Mouse (Mus musculus) MEL (cell line): ENCODE measurements around the gene Cldn13. TPM values are rescaled to one million over a fixed set of nuclear protein-coding genes. Genes with fewer than 3 reads are reported as not detected.

Experiments
- DNase-seq: peaks from one replicate; pipeline ENCODE4 v3.0.0; 2011; ENCODE audit warnings: low read depth, low spot score
- H3K27ac ChIP-seq: 2 replicates; pipeline ENCODE4 v1.5.1; 2012; ENCODE audit warnings: low read depth, mild to moderate bottlenecking, control low read depth, low read length, moderate library complexity; ENCODE audit not compliant: control insufficient read depth
- H3K27me3 ChIP-seq, 2 experiments: fragments of 150-350 bp in 1 of 2; sonication (generic) in 1 of 2; 2 replicates each; pipeline ENCODE4 v1.6.1; 2012; ENCODE audit warnings: low read length in 2 of 2, mild to moderate bottlenecking in 2 of 2, improper control_type of control experiment in 1 of 2, moderate library complexity in 1 of 2; ENCODE audit not compliant: insufficient read depth in 2 of 2, control insufficient read depth in 1 of 2
- H3K36me3 ChIP-seq, 2 experiments: 2 replicates each; pipeline ENCODE4 v1.6.1; 2012 to 2014; ENCODE audit warnings: low read length in 2 of 2, improper control_type of control experiment in 1 of 2, inconsistent platforms in 1 of 2, mild to moderate bottlenecking in 1 of 2; ENCODE audit not compliant: insufficient read depth in 2 of 2, control insufficient read depth in 1 of 2
- H3K4me1 ChIP-seq, 2 experiments: fragments of 150-350 bp in 1 of 2; sonication (generic) in 1 of 2; 2 replicates each; pipeline ENCODE4 v1.6.1; 2012; ENCODE audit warnings: low read length in 2 of 2, improper control_type of control experiment in 1 of 2, mild to moderate bottlenecking in 1 of 2; ENCODE audit not compliant: insufficient read depth in 2 of 2, control insufficient read depth in 1 of 2
- H3K4me3 ChIP-seq, 2 experiments: fragments of 150-350 bp in 1 of 2; sonication (generic) in 1 of 2; 2 replicates each; pipeline ENCODE4 v1.5.1; 2012; ENCODE audit warnings: low read depth in 2 of 2, low read length in 2 of 2, mild to moderate bottlenecking in 2 of 2, moderate library complexity in 2 of 2, control low read depth in 1 of 2, improper control_type of control experiment in 1 of 2; ENCODE audit not compliant: control insufficient read depth in 1 of 2, insufficient read depth in 1 of 2
- H3K79me2 ChIP-seq: 2 replicates; pipeline ENCODE4 v1.6.1; 2012; ENCODE audit warnings: mild to moderate bottlenecking, low read length, moderate library complexity; ENCODE audit not compliant: control insufficient read depth, poor library complexity, insufficient read depth
- H3K9ac ChIP-seq: 2 replicates; pipeline ENCODE4 v1.6.1; 2012; ENCODE audit warnings: low read depth, mild to moderate bottlenecking, control low read depth, low read length, moderate library complexity; ENCODE audit not compliant: control insufficient read depth, poor library complexity, severe bottlenecking
- H3K9me3 ChIP-seq: fragments of 150-350 bp; sonication (generic); replicated peaks from 2 replicates; pipeline ENCODE4 v1.6.1; 2012; ENCODE audit warnings: mild to moderate bottlenecking, low read length, improper control_type of control experiment, moderate library complexity; ENCODE audit not compliant: insufficient read depth
- BHLHE40 ChIP-seq: IDR thresholded peaks from 2 replicates; pipeline ENCODE4 v1.6.1; 2012; ENCODE audit warnings: low read depth, mild to moderate bottlenecking, inconsistent platforms, low read length, improper control_type of control experiment, borderline replicate concordance
- CHD1 ChIP-seq: IDR thresholded peaks from 2 replicates; pipeline ENCODE4 v1.6.1; 2012; ENCODE audit warnings: low read depth, mild to moderate bottlenecking, inconsistent platforms, low read length, improper control_type of control experiment
- CHD2 ChIP-seq: IDR thresholded peaks from 2 replicates; pipeline ENCODE4 v1.6.1; 2011; ENCODE audit warnings: low read length, improper control_type of control experiment
- CTCF ChIP-seq, 3 experiments: IDR thresholded peaks in 2 of 3; conservative IDR thresholded peaks in 1 of 3; 2 replicates each; pipeline ENCODE4 v1.5.1; 2011 to 2012; ENCODE audit warnings: low read length in 3 of 3, low read depth in 2 of 3, mild to moderate bottlenecking in 2 of 3, improper control_type of control experiment in 1 of 3, inconsistent platforms in 1 of 3, mixed read lengths in 1 of 3, moderate library complexity in 1 of 3; ENCODE audit not compliant: control insufficient read depth in 1 of 3, insufficient read depth in 1 of 3, poor library complexity in 1 of 3, severe bottlenecking in 1 of 3
- ELF1 ChIP-seq: IDR thresholded peaks from 2 replicates; pipeline ENCODE4 v1.6.1; 2014; ENCODE audit warnings: low read depth, mild to moderate bottlenecking, inconsistent platforms, low read length, improper control_type of control experiment, moderate library complexity
- EP300 ChIP-seq, 2 experiments: IDR thresholded peaks; 2 replicates each; pipeline ENCODE4 v1.6.1; 2011; ENCODE audit warnings: improper control_type of control experiment in 2 of 2, low read length in 2 of 2, low read depth in 1 of 2, mild to moderate bottlenecking in 1 of 2
- ETS1 ChIP-seq: IDR thresholded peaks from 2 replicates; pipeline ENCODE4 v1.6.1; 2012; ENCODE audit warnings: low read depth, mild to moderate bottlenecking, inconsistent platforms, low read length, improper control_type of control experiment, moderate library complexity
- GATA1 ChIP-seq: IDR thresholded peaks from 2 replicates; pipeline ENCODE4 v1.6.1; 2011; ENCODE audit warnings: low read depth, low read length, improper control_type of control experiment
- HCFC1 ChIP-seq: IDR thresholded peaks from 2 replicates; pipeline ENCODE4 v1.6.1; 2012; ENCODE audit warnings: low read depth, mild to moderate bottlenecking, inconsistent platforms, low read length, improper control_type of control experiment, moderate library complexity
- MAX ChIP-seq: IDR thresholded peaks from 2 replicates; pipeline ENCODE4 v1.6.1; 2011; ENCODE audit warnings: low read length, improper control_type of control experiment
- MEF2A ChIP-seq: IDR thresholded peaks from 2 replicates; pipeline ENCODE4 v1.6.1; 2014; ENCODE audit warnings: low read depth, mild to moderate bottlenecking, inconsistent platforms, low read length, improper control_type of control experiment; ENCODE audit not compliant: poor library complexity, insufficient replicate concordance, severe bottlenecking; ENCODE audit errors: extremely low read depth
- MXI1 ChIP-seq: IDR thresholded peaks from 2 replicates; pipeline ENCODE4 v1.6.1; 2011; ENCODE audit warnings: mild to moderate bottlenecking, low read depth, low read length, improper control_type of control experiment
- MYB ChIP-seq: IDR thresholded peaks from 2 replicates; pipeline ENCODE4 v1.6.1; 2011; ENCODE audit warnings: mild to moderate bottlenecking, low read depth, low read length, improper control_type of control experiment
- MYC ChIP-seq: IDR thresholded peaks from 2 replicates; pipeline ENCODE4 v1.6.1; 2011; ENCODE audit warnings: low read depth, mild to moderate bottlenecking, low read length, improper control_type of control experiment, moderate library complexity
- NRF1 ChIP-seq: IDR thresholded peaks from 2 replicates; pipeline ENCODE4 v1.6.1; 2014; ENCODE audit warnings: low read depth, mild to moderate bottlenecking, inconsistent platforms, low read length, improper control_type of control experiment, moderate library complexity; ENCODE audit not compliant: poor library complexity, insufficient read depth, severe bottlenecking
- POLR2AphosphoS2 ChIP-seq: IDR thresholded peaks from 2 replicates; pipeline ENCODE4 v1.6.1; 2011; ENCODE audit warnings: low read length, improper control_type of control experiment
- POLR2AphosphoS5 ChIP-seq: IDR thresholded peaks from 2 replicates; pipeline ENCODE4 v1.6.1; 2012; ENCODE audit warnings: low read depth, borderline replicate concordance, mild to moderate bottlenecking, inconsistent platforms, low read length, moderate library complexity, mixed read lengths
- RAD21 ChIP-seq: IDR thresholded peaks from 2 replicates; pipeline ENCODE4 v1.6.1; 2011; ENCODE audit warnings: mild to moderate bottlenecking, low read depth, low read length, improper control_type of control experiment
- TAL1 ChIP-seq: IDR thresholded peaks from 2 replicates; pipeline ENCODE4 v1.6.1; 2012; ENCODE audit warnings: mild to moderate bottlenecking, inconsistent platforms, low read length, moderate library complexity, mixed read lengths
- TBP ChIP-seq: IDR thresholded peaks from 2 replicates; pipeline ENCODE4 v1.8.0; 2011; ENCODE audit warnings: low read depth, low read length, improper control_type of control experiment
- UBTF ChIP-seq: IDR thresholded peaks from 2 replicates; pipeline ENCODE4 v1.6.1; 2012; ENCODE audit warnings: low read depth, mild to moderate bottlenecking, inconsistent platforms, low read length, improper control_type of control experiment, moderate library complexity, borderline replicate concordance; ENCODE audit not compliant: insufficient read depth
- USF1 ChIP-seq: IDR thresholded peaks from 2 replicates; pipeline ENCODE4 v1.6.1; 2014; ENCODE audit warnings: low read depth, mild to moderate bottlenecking, inconsistent platforms, low read length, improper control_type of control experiment, moderate library complexity
- ZKSCAN1 ChIP-seq: IDR thresholded peaks from 2 replicates; pipeline ENCODE4 v1.6.1; 2012; ENCODE audit warnings: low read depth, mild to moderate bottlenecking, inconsistent platforms, low read length, improper control_type of control experiment, moderate library complexity
- ZMIZ1 ChIP-seq: IDR thresholded peaks from 2 replicates; pipeline ENCODE4 v1.6.1; 2012; ENCODE audit warnings: low read depth, mild to moderate bottlenecking, inconsistent platforms, low read length, improper control_type of control experiment, moderate library complexity
- polyA plus RNA-seq, 2 experiments: library from polyadenylated mRNA; stranded (reverse) in 1 of 2; unstranded in 1 of 2; fragments of >175 nt in 1 of 2; fragments of >200 nt in 1 of 2; gene quantifications; 2 replicates each; pipeline versions ENCODE4 v1.2.1 to v1.2.4; 2012; ENCODE audit warnings: low replicate concordance in 2 of 2, low read depth in 1 of 2; ENCODE audit not compliant: insufficient read length in 2 of 2, insufficient read depth in 1 of 2, missing spikeins in 1 of 2
- total RNA-seq: library from RNA; depleted of rRNA; stranded (reverse); fragments of 300-350 nt; gene quantifications from 2 replicates; pipeline ENCODE4 v1.2.3, GENCODE M21; 2012

The Cldn13 gene
- total and polyA plus RNA-seq, 3 experiments, result 5.7 to 13.1 TPM; not detected in 1

DNA sequence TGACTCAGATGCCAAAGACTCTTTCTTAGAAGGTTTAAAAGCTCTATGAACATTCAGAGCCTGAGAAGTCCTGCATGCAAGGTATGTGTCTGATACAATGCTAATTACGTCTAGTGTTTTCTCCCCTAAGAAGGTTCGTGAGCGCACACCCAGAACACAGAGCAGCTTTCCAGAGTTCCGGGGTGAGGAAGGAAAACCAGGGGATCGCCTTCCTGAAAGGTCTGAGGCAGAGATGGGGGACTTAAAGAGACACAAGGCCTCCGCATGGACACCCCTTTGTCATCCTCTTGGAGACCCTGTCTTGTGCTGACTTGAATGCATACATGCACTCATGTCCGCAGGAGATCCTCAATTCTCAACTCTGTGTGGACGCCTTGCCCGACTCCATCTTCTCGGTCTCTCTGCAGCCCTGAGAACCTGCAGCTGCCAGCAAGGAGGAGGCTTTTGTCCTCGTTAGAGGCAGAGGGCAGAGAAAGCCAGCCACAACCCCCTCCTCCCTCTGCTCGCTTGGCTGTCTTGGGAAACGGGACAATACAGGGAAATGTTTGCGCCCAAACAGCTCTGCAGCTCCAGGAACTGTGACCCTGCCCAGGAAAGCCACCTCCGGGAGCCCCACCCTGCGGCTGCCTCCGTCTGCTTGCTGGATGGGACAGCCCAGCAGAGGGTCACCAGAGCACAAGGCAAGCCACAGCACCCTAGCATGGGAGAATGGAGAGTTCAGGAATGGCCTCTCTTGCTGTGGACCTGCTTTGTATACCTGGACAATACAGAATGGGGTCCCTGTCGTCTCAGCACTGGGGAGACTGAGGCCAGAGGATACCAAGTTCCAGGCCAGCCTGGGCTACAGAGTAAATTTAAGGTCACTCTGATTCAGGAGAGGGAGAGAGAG lies 27.6 kb downstream of the Cldn13 start:
- H3K27me3 ChIP-seq, result peaks cover 8 to 10% of the 10 kb centered on the region in 2 experiments
- H3K27ac ChIP-seq, result no peak overlapping the region
- H3K4me3 ChIP-seq, result no peak overlapping the region
- no peaks in the 10 kb centered on the region for H3K79me2 ChIP-seq
- no peak overlapping the region for H3K9ac ChIP-seq
- H3K9me3 ChIP-seq, result no peaks in the 10 kb centered on the region
- no peaks in the 10 kb centered on the region for H3K36me3 ChIP-seq
- H3K4me1 ChIP-seq, result no peaks in the 10 kb centered on the region
- no peak for DNase-seq
- TF ChIP-seq CHD1 (no peak), POLR2AphosphoS5 (no peak), TAL1 (no peak), TBP (no peak), MYB (no peak), GATA1 (no peak), CHD2 (no peak), ZKSCAN1 (no peak), BHLHE40 (no peak), HCFC1 (no peak), MEF2A (no peak), USF1 (no peak), ELF1 (no peak), POLR2AphosphoS2 (no peak), RAD21 (no peak), MAX (no peak), UBTF (no peak), ETS1 (no peak), MXI1 (no peak)

DNA sequence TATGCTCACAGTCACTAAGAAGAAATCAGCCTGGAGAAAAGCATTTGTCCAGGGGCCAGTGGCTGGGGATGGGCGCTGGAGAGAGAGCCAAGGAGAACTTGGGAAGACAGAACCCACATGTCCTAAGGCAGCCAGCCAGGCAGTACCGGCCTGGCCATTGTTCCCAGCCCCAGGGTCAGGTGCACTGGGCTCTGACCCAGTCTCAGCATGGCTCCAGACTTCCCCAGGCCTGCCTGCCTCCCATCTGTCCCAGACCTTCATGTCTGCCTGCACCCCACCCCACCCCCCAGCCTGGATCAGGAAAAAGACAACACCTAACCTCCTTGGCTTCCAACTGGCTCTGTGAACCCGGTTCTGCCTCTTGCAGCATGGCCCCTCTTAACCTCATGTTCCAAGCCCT lies 32.2 kb downstream of the Cldn13 start:
- Histone ChIP-seq H3K9ac (no peak overlapping the region), H3K4me3 (no peak overlapping the region), H3K9me3 (no peaks in the 10 kb centered on the region), H3K27me3 (peaks cover 7 to 14% of the 10 kb centered on the region in 2 experiments), H3K79me2 (no peaks in the 10 kb centered on the region), H3K4me1 (no peaks in the 10 kb centered on the region), H3K36me3 (no peaks in the 10 kb centered on the region), H3K27ac (no peak overlapping the region)
- no peak for DNase-seq
- TF ChIP-seq EP300 (IDR thresholded peaks at IDR 0.05; ENCODE audit: low read depth in 1 of 2, low read length in 2 of 2) (no peak), NRF1 (no peak), MYC (no peak), ETS1 (no peak), TBP (no peak), CTCF (IDR thresholded peaks at IDR 0.05 in 2 of 3, conservative IDR thresholded peaks at IDR 0.05 in 1 of 3; ENCODE audit: control insufficient read depth in 1 of 3, insufficient read depth in 1 of 3, low read depth in 2 of 3, low read length in 3 of 3, poor library complexity in 1 of 3, severe bottlenecking in 1 of 3) (no peak), MXI1 (no peak), ZMIZ1 (no peak), MEF2A (no peak), UBTF (no peak), HCFC1 (no peak), MYB (no peak)
